Comparison of ENCODE assay signal across 16 mouse cellular contexts in the genomic region with DNA sequence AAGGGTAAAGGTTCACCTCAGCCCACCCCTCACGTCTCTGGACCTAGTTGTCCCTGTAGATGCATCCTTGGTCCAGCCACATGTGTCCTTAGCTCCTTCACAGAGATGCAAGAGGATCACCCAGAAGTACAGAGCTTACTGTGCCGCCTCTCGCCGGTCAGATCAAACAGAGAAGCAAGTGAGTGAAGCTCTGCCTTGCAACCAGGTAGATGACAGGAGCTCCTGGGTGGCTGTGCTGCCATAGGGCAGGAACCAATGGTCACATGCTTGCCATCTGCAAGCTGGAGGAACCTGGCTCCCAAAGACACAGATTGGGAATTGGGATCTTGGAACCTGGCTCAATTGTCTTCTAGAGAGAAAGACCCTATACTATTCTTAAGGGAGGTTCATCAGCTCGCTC. TPM values are rescaled to one million over a fixed set of nuclear protein-coding genes. Genes with fewer than 3 reads are reported as not detected.
DNase-seq lines count a peak whose midpoint lies in the region; ATAC-seq lines count a peak whose summit lies in the region.
"Had no signal": no experiment of that assay in that cellular context is flagged by ENCODE, and none has a peak within 500 bp of the region (broad histone marks: within the 10 kb centered on the region; RNA-seq: fewer than 3 reads in every experiment).

No protein-coding gene starts in this region.

- peaks cover 19% of the 10 kb centered on the region for H3K4me1 ChIP-seq in forebrain, embryonic 13.5 days
- H3K4me1 ChIP-seq in forebrain, embryonic 12.5 days: peaks cover 7% of the 10 kb centered on the region; the same call in 1 of the 2 replicates
- peaks cover 17% of the 10 kb centered on the region for H3K4me1 ChIP-seq in midbrain, embryonic 15.5 days

- no peak overlapping the region for H3K9ac ChIP-seq in forebrain, embryonic 13.5 days
- H3K9ac ChIP-seq in forebrain, embryonic 12.5 days: no peak overlapping the region
- H3K9ac ChIP-seq in midbrain, embryonic 15.5 days: no peak overlapping the region
- H3K9ac ChIP-seq: embryonic facial prominence, embryonic 15.5 days; liver, embryonic 12.5 days had no signal

- no peaks in the 10 kb centered on the region for H3K27me3 ChIP-seq in forebrain, embryonic 13.5 days
- peaks cover 13% of the 10 kb centered on the region; the same call in 1 of the 2 replicates for H3K27me3 ChIP-seq in forebrain, embryonic 12.5 days
- no peaks in the 10 kb centered on the region for H3K27me3 ChIP-seq in midbrain, embryonic 15.5 days (replicated peaks)

- H3K4me2 ChIP-seq in forebrain, embryonic 13.5 days: peak overlapping the region; percentile 74
- no peak overlapping the region for H3K4me2 ChIP-seq in forebrain, embryonic 12.5 days
- H3K4me2 ChIP-seq in midbrain, embryonic 15.5 days: peak overlapping the region; percentile 79

- no peak overlapping the region for H3K4me3 ChIP-seq in forebrain, embryonic 13.5 days
- no peak overlapping the region for H3K4me3 ChIP-seq in forebrain, embryonic 12.5 days (replicated peaks)
- 0 out of 2 replicates have a peak overlapping the region, but pooled peaks have one; percentile 99 for H3K4me3 ChIP-seq in midbrain, embryonic 15.5 days

- no peak overlapping the region for H3K27ac ChIP-seq in forebrain, embryonic 13.5 days
- H3K27ac ChIP-seq in forebrain, embryonic 12.5 days: no peak overlapping the region
- no peak overlapping the region for H3K27ac ChIP-seq in midbrain, embryonic 15.5 days
- H3K27ac ChIP-seq: embryonic facial prominence, embryonic 15.5 days; limb, embryonic 10.5 days; liver, embryonic 12.5 days; lung, embryonic 15.5 days had no signal

- H3K9me3 ChIP-seq in forebrain, embryonic 13.5 days (replicated peaks): no peaks in the 10 kb centered on the region
- H3K9me3 ChIP-seq in forebrain, embryonic 12.5 days: no peaks in the 10 kb centered on the region
- no peaks in the 10 kb centered on the region for H3K9me3 ChIP-seq in midbrain, embryonic 15.5 days
- H3K9me3 ChIP-seq: embryonic facial prominence, embryonic 15.5 days; limb, embryonic 10.5 days; liver, embryonic 12.5 days; lung, embryonic 15.5 days had no signal

- peak; percentile 75 for DNase-seq in cerebellum, adult 11 months
- peak; percentile 80 to 81 for DNase-seq in cerebellum, postnatal 25 days
- DNase-seq in embryo, embryonic 10 days (ENCODE audit: low spot score): no peak
- no peak for DNase-seq in embryo, embryonic 9.5 days (ENCODE audit: extremely low spot score)
- DNase-seq: adrenal gland, postnatal 36 days; gastrocnemius, postnatal 25 days; kidney, adult 2 months; kidney, postnatal 36 days had no signal

- no peaks in the 10 kb centered on the region for H3K36me3 ChIP-seq in forebrain, embryonic 13.5 days (ENCODE audit: poor library complexity, severe bottlenecking)
- H3K36me3 ChIP-seq in forebrain, embryonic 12.5 days (replicated peaks): no peaks in the 10 kb centered on the region
- no peaks in the 10 kb centered on the region for H3K36me3 ChIP-seq in midbrain, embryonic 15.5 days (replicated peaks)
- H3K36me3 ChIP-seq: embryonic facial prominence, embryonic 15.5 days; limb, embryonic 10.5 days; liver, embryonic 12.5 days; lung, embryonic 15.5 days had no signal

- 89% methylated on average over 5 of the region's 5 CpGs for WGBS in forebrain, embryonic 13.5 days
- 91% methylated on average over 5 of the region's 5 CpGs for WGBS in forebrain, embryonic 12.5 days
- WGBS in midbrain, embryonic 15.5 days: 90% methylated on average over 5 of the region's 5 CpGs

- ATAC-seq in forebrain, embryonic 13.5 days: no peak
- no peak for ATAC-seq in forebrain, embryonic 12.5 days (ENCODE audit: low FRiP score)
- no peak for ATAC-seq in midbrain, embryonic 15.5 days (replicated peaks)
- no peak for ATAC-seq in activated CD4-positive, CD25-positive, alpha-beta regulatory T cell, adult 4 months
- ATAC-seq: liver, embryonic 12.5 days had no signal

RNA-seq across cellular contexts. Expression of gene Tmem229b, which starts 2.0 kb away (rescaled TPM):
- polyA plus RNA-seq in forebrain, embryonic 13.5 days (2015; fragmentation: Nextera tagmentation; extraction: Ambion mirVana): 25.3 and 29.1 TPM in 2 replicates
- 16.7 and 18.4 TPM in 2 replicates for polyA plus RNA-seq in forebrain, embryonic 12.5 days (2016; fragmentation: Nextera tagmentation; extraction: Ambion mirVana)
- polyA plus RNA-seq in midbrain, embryonic 15.5 days (2015; fragmentation: Nextera tagmentation; extraction: Ambion mirVana): 82.0 and 82.1 TPM in 2 replicates
- polyA plus RNA-seq in activated CD4-positive, CD25-positive, alpha-beta regulatory T cell, adult 4 months (2017; shearing (Covaris generic)): 10 to 100 TPM; 27.1 to 30.5 TPM

RNA-seq across cellular contexts. Expression of gene Plekhh1, which starts 23.5 kb away (rescaled TPM):
- 2.8 and 3.0 TPM in 2 replicates for polyA plus RNA-seq in forebrain, embryonic 13.5 days (2015; fragmentation: Nextera tagmentation; extraction: Ambion mirVana)
- 5.6 and 6.1 TPM in 2 replicates for polyA plus RNA-seq in forebrain, embryonic 12.5 days (2016; fragmentation: Nextera tagmentation; extraction: Ambion mirVana)
- 3.3 and 3.7 TPM in 2 replicates for polyA plus RNA-seq in midbrain, embryonic 15.5 days (2015; fragmentation: Nextera tagmentation; extraction: Ambion mirVana)
- under 1 TPM; 0.13 TPM for polyA plus RNA-seq in activated CD4-positive, CD25-positive, alpha-beta regulatory T cell, adult 4 months (2017; shearing (Covaris generic))

Comparison
In these comparisons a context has a peak if more than half of its experiments do, and no peak if none do; other contexts are left out.
1. DNase-seq: peak in cerebellum, adult 11 months (single experiment) and cerebellum, postnatal 25 days (2 of 2); none in embryo, embryonic 10 days (single experiment) and embryo, embryonic 9.5 days (single experiment).